Mouse (Mus musculus) cortical plate, adult 2 months (tissue): ENCODE data around the gene Tnrc6b. TPM values are rescaled to one million over a fixed set of nuclear protein-coding genes. Genes with fewer than 3 reads are reported as not detected.
A peak's percentile ranks its signal among the peaks of the same experiment; 100 is the strongest.

Experiments
- H3K27ac ChIP-seq: fragments of 200-500 bp; 2 replicates; pipeline ENCODE4 v1.5.1; 2012; ENCODE audit warnings: low read length, control low read depth, inconsistent platforms; ENCODE audit not compliant: insufficient read depth
- H3K4me1 ChIP-seq: fragments of 200-500 bp; 2 replicates; pipeline ENCODE4 v1.6.1; 2011; ENCODE audit warnings: low read length; ENCODE audit not compliant: control insufficient read depth, insufficient read depth
- H3K4me3 ChIP-seq: fragments of 200-500 bp; 2 replicates; pipeline ENCODE4 v1.5.1; 2011; ENCODE audit warnings: mild to moderate bottlenecking, low read length, control low read depth; ENCODE audit not compliant: insufficient read depth
- CTCF ChIP-seq: fragments of 200-500 bp; IDR thresholded peaks from 2 replicates; pipeline ENCODE4 v1.5.1; 2011; ENCODE audit warnings: mild to moderate bottlenecking, control low read depth, low read length; ENCODE audit not compliant: insufficient read depth; ENCODE audit errors: extremely low read depth
- POLR2A ChIP-seq: fragments of 200-500 bp; IDR thresholded peaks from 2 replicates; pipeline ENCODE4 v1.6.1; 2011; ENCODE audit warnings: mild to moderate bottlenecking, low read length, control low read depth; ENCODE audit not compliant: insufficient read depth; ENCODE audit errors: extremely low read depth
- polyA plus RNA-seq: library from polyadenylated mRNA; depleted of rRNA; stranded (reverse); fragments of >200 nt; gene quantifications from 2 replicates; pipeline ENCODE4 v1.2.3, GENCODE M21; 2012

Tnrc6b gene
- polyA plus RNA-seq, 1 experiment = 44.2 TPM

- peaks cover 4% of the 10 kb centered on the region for H3K4me1 ChIP-seq
- H3K4me3 ChIP-seq = no peak overlapping the region
- no peak overlapping the region for H3K27ac ChIP-seq
- no peak for TF ChIP-seq CTCF
These were observed 230.4 kb downstream of the Tnrc6b start for GRCm38 (mm10) chr15:80941468-80942040.

GRCm38 (mm10) chr15:80945851-80946250 is 234.7 kb downstream of the Tnrc6b start:
- TF ChIP-seq CTCF (peak; percentile 48), POLR2A (no peak)
- no peak overlapping the region for H3K4me3 ChIP-seq
- no peak overlapping the region for H3K27ac ChIP-seq
- peaks cover 3% of the 10 kb centered on the region; the same call in 1 of the 2 replicates for H3K4me1 ChIP-seq

DNA sequence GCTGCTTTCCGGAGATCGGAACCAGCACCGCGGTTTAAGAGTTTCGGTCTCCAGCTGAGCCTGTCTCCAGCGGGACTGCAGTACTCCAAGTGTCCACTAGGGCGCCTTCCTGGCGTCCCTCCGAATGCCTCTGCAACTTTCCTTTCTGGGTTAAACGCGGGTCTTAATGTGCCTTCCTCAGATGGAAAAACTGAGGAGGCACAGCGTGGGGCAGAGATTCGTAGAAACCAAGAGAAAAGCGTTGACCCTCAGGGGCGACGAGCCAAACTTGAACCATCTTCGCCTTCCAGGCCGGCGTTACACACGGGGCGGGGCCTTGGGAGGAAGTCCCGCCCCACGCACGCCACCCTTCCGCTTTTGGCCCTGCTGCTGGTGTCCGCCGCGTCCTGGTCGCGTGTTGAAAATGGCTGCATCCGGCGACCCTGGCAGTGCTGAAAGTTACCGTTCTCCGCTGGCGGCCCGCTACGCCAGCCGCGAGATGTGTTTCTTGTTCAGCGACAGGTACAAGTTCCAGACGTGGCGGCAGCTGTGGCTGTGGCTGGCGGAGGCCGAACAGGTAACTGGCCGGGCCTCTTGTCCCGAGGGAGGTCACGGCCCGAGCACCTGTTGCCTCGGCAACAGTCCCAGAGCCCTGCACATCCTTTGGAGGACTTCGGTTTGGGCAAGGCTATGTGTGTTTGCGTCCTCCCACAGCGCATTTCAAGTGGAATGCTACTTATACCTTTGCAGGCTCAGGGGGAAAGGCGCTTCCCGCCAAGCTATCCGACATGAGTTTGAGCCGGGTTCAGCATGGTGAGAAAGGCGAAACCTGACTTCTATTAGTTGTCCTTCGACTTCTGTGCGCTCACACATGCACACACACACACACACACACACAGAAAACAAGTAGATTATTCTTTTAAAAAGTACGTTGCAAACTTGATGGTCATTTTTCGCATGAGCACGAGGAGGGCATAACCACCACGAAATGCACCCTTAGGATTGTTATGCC is 237.3 kb downstream of the Tnrc6b start, which contains the start of gene Adsl:
TSS of gene Adsl (plus strand) at position 346 of the 991 bp plus-strand sequence.
- TF ChIP-seq CTCF (peak; percentile 81), POLR2A (peak; percentile 56; the same call in 1 of the 2 replicates)
- Histone ChIP-seq H3K4me3 (peak within 1 kb of the TSS; percentile 45), H3K4me1 (peaks cover 3% of the 10 kb centered on the region; the same call in 1 of the 2 replicates), H3K27ac (no peak within 1 kb of the TSS)

DNA sequence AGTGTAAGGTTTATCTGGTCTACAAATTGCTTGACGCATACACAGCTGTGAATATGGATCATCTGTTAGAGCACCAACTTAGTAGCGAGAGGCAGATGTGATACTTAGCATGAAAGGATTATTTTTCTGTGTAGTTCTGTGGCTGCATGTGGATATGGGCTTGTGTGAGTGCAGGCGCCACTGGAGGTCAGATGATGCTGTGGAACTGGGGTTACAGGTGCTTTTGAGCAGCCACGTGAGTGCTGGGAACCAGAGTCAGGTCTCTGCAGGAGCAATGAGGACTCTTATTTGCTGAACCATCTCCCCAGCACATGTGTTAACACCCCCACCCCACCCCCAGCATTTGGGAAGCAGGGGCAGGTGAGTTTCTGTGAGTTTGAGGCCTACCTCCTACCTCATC is 238.3 kb downstream of the Tnrc6b start:
- no peak overlapping the region for H3K27ac ChIP-seq
- TF ChIP-seq POLR2A (no peak), CTCF (no peak)
- peak overlapping the region; percentile 45; the same call in 1 of the 2 replicates for H3K4me3 ChIP-seq
- peaks cover 3% of the 10 kb centered on the region; the same call in 1 of the 2 replicates for H3K4me1 ChIP-seq

- TF ChIP-seq CTCF (no peak), POLR2A (no peak)
- H3K27ac ChIP-seq = no peak overlapping the region
- no peak overlapping the region for H3K4me3 ChIP-seq
- H3K4me1 ChIP-seq = peaks cover 3% of the 10 kb centered on the region; the same call in 1 of the 2 replicates
These were observed 238.9 kb downstream of the Tnrc6b start for GRCm38 (mm10) chr15:80950055-80950454.

- no peak for TF ChIP-seq POLR2A
- TF ChIP-seq CTCF = no peak
- H3K27ac ChIP-seq = no peak overlapping the region
- H3K4me1 ChIP-seq = peaks cover 6% of the 10 kb centered on the region; the same call in 1 of the 2 replicates
- no peak overlapping the region for H3K4me3 ChIP-seq
These were observed 242.9 kb downstream of the Tnrc6b start for GRCm38 (mm10) chr15:80953971-80954370.

DNA sequence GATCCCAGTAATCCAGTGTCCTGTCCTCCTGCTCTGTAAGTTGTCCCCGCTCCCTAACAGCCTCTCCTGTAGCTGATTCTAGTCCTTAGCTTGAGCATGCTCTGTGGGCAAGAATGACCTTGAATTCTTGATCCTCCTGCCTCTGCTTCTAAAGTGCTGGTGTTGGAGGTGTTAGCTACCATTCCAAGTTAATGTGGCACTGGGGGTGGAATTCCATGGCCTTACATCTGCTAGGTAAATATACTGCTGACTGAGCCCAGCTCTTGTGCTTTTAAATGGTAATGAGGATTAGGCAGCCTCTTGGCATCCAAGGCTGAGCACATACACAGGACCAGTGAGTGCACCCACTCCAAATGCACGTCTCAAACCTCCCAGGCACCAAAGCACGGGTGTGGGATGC is 243.7 kb downstream of the Tnrc6b start:
- Histone ChIP-seq H3K27ac (no peak overlapping the region), H3K4me1 (peaks cover 2% of the 10 kb centered on the region; the same call in 1 of the 2 replicates), H3K4me3 (no peak overlapping the region)
- TF ChIP-seq POLR2A = no peak
- TF ChIP-seq CTCF = no peak

DNA sequence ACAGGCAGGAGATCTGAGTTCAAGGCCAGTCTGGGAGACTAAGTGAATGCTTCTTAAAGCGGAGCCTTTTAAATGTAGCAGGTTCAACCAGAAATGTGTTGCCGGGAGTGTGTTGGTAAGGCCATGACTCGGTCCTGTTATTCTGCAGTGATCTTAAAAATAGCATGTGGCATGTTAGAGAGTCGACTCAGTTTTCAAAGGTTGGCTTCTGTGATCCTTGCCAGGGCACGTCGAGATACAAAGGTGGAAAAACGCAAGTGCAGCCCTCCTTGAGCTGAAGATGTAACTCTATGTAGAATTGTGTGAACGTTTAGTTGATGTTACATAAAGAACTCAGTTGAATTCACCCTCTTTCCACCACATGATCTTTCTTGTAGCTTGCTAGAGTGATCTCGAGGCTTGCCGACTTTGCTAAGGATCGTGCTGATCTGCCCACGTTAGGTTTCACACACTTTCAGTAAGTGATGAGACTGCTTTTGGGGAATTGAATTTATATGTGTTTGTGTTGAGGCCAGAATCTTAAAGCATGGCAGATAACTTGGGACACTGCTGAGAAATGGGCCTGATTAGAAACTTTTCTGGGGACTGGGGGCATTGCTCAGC is 244.8 kb downstream of the Tnrc6b start:
- Histone ChIP-seq H3K4me3 (no peak overlapping the region), H3K4me1 (peaks cover 2% of the 10 kb centered on the region; the same call in 1 of the 2 replicates), H3K27ac (no peak overlapping the region)
- no peak for TF ChIP-seq CTCF
- no peak for TF ChIP-seq POLR2A

DNA sequence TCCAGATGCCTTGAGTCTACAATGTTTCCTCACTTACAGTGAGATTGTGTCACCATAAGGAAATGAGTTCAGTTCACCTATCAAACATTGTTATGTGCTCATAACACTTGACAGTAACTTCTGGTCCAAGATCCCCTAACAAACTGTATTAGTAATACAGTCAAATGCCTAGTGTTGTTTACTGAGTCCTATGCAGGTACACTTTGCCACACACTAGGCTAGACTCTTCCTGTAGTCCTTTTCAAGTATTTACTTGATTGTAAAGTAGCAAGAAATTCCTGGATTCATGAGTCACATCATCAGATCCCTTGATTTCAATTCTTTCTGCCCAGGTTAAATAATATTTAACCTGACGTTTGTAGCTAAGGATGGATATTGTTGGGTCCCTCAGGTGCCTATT is 258.3 kb downstream of the Tnrc6b start:
- no peak overlapping the region for H3K4me3 ChIP-seq
- no peaks in the 10 kb centered on the region for H3K4me1 ChIP-seq
- H3K27ac ChIP-seq = no peak overlapping the region
- TF ChIP-seq CTCF = no peak
- no peak for TF ChIP-seq POLR2A
